Mouse (Mus musculus) hindbrain, embryonic 11.5 days (tissue): ENCODE data around the gene Ccdc33. TPM values are rescaled to one million over a fixed set of nuclear protein-coding genes. Genes with fewer than 3 reads are reported as not detected.

Experiments used
- ATAC-seq: fragments of 200-750 bp; cut with Nextera tagmentation; 2 replicates; pipeline ENCODE4 v1.8.0; 2017; ENCODE audit warnings: mild to moderate bottlenecking, moderate TSS enrichment, moderate library complexity; ENCODE audit not compliant: low FRiP score
- DNase-seq: peaks from one replicate; pipeline ENCODE4 v3.0.0-alpha.2; 2015; ENCODE audit warnings: low spot score
- H3K27ac ChIP-seq: fragments of 300-500 bp; sonication (generic); 2 replicates; pipeline ENCODE4 v1.5.1; 2014; ENCODE audit warnings: mild to moderate bottlenecking, low read depth, low read length
- H3K27me3 ChIP-seq: fragments of 300-500 bp; sonication (generic); 2 replicates; pipeline ENCODE4 v1.6.1; 2014; ENCODE audit warnings: mild to moderate bottlenecking, low read length, moderate library complexity, mixed read lengths; ENCODE audit not compliant: control insufficient read depth, insufficient read depth
- H3K36me3 ChIP-seq: fragments of 300-500 bp; sonication (generic); 2 replicates; pipeline ENCODE4 v1.6.1; 2014; ENCODE audit warnings: mild to moderate bottlenecking, low read length, moderate library complexity, mixed read lengths; ENCODE audit not compliant: control insufficient read depth, insufficient read depth
- H3K4me1 ChIP-seq: fragments of 300-500 bp; sonication (generic); replicated peaks from 2 replicates; pipeline ENCODE4 v1.6.1; 2014; ENCODE audit warnings: low read length, mixed read lengths; ENCODE audit not compliant: control insufficient read depth, insufficient read depth
- H3K4me2 ChIP-seq: fragments of 300-500 bp; sonication (generic); replicated peaks from 2 replicates; pipeline ENCODE4 v1.6.1; 2014; ENCODE audit warnings: mild to moderate bottlenecking, low read depth, low read length
- H3K4me3 ChIP-seq: fragments of 300-500 bp; sonication (generic); 2 replicates; pipeline ENCODE4 v1.5.1; 2014; ENCODE audit warnings: low read depth, low read length
- H3K9ac ChIP-seq: fragments of 300-500 bp; sonication (generic); 2 replicates; pipeline ENCODE4 v1.6.1; 2014; ENCODE audit warnings: low read depth, low read length
- H3K9me3 ChIP-seq: fragments of 300-500 bp; sonication (generic); 2 replicates; pipeline ENCODE4 v1.6.1; 2016; ENCODE audit warnings: low read length; ENCODE audit not compliant: control insufficient read depth
- WGBS: fragments of 180-500 bp; shearing (Covaris S2); extraction: QIAGEN DNeasy Blood & Tissue Kit; methylation state at CpG from one replicate; pipeline ENCODE4 v1.1.7; 2014; 5-methylcytosine and 5-hydroxymethylcytosine counted together
- polyA plus RNA-seq: library from polyadenylated mRNA; unstranded; fragments of >200 nt; fragmentation: Nextera tagmentation; extraction: Ambion mirVana; gene quantifications from 2 replicates; pipeline ENCODE4 v1.2.1, GENCODE M21; 2014

The Ccdc33 gene
- polyA plus RNA-seq, 1 experiment from 2014 or later, result 0.99 TPM

DNA sequence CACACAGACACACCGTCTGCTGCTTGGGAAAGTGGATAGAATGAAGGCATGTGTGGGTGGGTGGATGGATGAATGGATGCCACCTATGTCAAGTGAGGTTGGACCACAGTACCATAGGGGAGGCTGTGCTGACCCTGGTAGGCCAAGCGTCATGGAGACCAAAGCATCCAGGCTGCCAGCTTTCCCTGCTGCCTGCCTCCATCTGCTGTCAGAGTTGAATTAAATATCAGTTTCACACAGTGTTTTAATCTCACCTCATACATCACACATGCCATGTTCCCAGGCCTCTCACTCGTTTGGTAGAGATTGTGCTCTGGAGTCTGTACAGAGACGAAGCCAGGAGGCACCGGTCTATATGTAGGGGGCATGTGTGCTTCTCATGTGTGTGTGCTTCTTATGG lies 7.8 kb downstream of the Ccdc33 start:
- ATAC-seq, result no peak
- Histone ChIP-seq H3K36me3 (no peaks in the 10 kb centered on the region), H3K27ac (no peak overlapping the region; the same call in 1 of the 2 replicates), H3K4me3 (no peak overlapping the region), H3K9ac (no peak overlapping the region), H3K4me2 (no peak overlapping the region), H3K4me1 (peaks cover 28% of the 10 kb centered on the region), H3K27me3 (peaks cover under 1% of the 10 kb centered on the region; the same call in 1 of the 2 replicates), H3K9me3 (no peaks in the 10 kb centered on the region)
- 76% methylated on average over 5 of the region's 5 CpGs for WGBS
- DNase-seq, result no peak

- Histone ChIP-seq H3K4me1 (peaks cover 10% of the 10 kb centered on the region), H3K4me2 (no peak overlapping the region), H3K4me3 (no peak overlapping the region), H3K27me3 (no peaks in the 10 kb centered on the region), H3K9me3 (no peaks in the 10 kb centered on the region), H3K9ac (no peak overlapping the region), H3K27ac (peak overlapping the region; percentile 48; the same call in 1 of the 2 replicates), H3K36me3 (no peaks in the 10 kb centered on the region)
- DNase-seq (no peak), ATAC-seq (no peak)
- WGBS, result 72% methylated on average over 5 of the region's 5 CpGs
Measured at GRCm38 (mm10) chr9:58107494-58107893, 11.1 kb downstream of the Ccdc33 start.

DNA sequence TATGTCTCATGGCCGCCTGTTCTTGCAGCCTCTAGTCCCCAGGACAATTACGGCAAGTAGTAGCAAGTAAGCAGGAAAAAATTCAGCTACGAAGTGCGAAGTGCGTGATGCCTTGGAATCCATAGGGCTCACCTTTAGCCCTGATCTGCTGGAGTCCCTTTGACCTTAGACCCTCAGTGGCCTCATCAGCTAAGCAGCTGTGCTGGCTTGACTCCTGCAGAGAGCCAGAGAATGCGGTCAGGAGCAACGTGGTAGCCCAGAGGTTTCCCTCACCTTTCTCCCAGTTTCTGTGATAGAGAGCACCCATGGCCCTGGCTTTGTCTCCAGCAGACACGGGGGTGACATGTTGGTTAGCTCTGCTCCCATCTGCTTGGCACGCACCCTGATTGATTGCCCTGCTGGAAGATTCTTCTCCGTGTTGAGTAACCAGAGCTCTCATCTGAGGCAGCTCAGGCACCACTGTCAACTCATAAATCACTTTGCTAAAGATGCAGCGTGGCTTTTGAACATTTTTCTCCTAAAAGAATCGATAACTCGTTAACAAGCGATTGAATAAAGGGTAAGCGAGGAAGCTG lies 12.9 kb downstream of the Ccdc33 start:
- Histone ChIP-seq H3K9me3 (no peaks in the 10 kb centered on the region), H3K9ac (no peak overlapping the region), H3K27me3 (no peaks in the 10 kb centered on the region), H3K4me3 (no peak overlapping the region), H3K4me2 (no peak overlapping the region), H3K4me1 (peaks cover 2% of the 10 kb centered on the region; the same call in 1 of the 2 replicates), H3K36me3 (no peaks in the 10 kb centered on the region), H3K27ac (peak overlapping the region; percentile 47)
- WGBS, result 50% methylated on average over 15 of the region's 15 CpGs
- ATAC-seq (no peak), DNase-seq (no peak)

GRCm38 (mm10) chr9:58103647-58104046 lies 15.0 kb downstream of the Ccdc33 start:
- Histone ChIP-seq H3K9me3 (no peaks in the 10 kb centered on the region), H3K9ac (no peak overlapping the region), H3K4me2 (no peak overlapping the region), H3K36me3 (no peaks in the 10 kb centered on the region), H3K27ac (no peak overlapping the region), H3K4me3 (no peak overlapping the region), H3K4me1 (peaks cover 2% of the 10 kb centered on the region; the same call in 1 of the 2 replicates), H3K27me3 (no peaks in the 10 kb centered on the region)
- DNase-seq (no peak), ATAC-seq (no peak)
- WGBS, result 74% methylated on average over 6 of the region's 6 CpGs

DNA sequence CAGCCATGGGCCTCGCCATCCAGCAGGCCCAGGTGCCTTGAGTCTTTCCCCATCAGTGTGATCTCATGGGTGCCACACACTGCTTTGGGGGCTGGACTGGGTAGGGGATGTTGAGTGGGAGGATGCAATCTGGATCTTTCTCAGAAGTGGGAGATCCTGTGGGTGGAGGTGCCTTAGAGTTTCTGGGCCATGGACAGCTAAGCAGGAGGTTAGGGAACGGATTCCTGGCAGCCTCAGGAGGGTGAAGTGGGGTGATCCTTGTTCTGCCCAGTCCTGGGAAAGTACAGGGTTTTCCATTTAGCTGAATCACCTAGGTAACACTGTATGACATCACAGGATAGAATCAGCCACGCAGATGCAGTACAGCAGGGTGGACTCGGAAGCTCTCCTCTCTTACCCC lies 16.6 kb downstream of the Ccdc33 start:
- no peak overlapping the region for H3K4me2 ChIP-seq
- ATAC-seq, result no peak
- no peak for DNase-seq

DNA sequence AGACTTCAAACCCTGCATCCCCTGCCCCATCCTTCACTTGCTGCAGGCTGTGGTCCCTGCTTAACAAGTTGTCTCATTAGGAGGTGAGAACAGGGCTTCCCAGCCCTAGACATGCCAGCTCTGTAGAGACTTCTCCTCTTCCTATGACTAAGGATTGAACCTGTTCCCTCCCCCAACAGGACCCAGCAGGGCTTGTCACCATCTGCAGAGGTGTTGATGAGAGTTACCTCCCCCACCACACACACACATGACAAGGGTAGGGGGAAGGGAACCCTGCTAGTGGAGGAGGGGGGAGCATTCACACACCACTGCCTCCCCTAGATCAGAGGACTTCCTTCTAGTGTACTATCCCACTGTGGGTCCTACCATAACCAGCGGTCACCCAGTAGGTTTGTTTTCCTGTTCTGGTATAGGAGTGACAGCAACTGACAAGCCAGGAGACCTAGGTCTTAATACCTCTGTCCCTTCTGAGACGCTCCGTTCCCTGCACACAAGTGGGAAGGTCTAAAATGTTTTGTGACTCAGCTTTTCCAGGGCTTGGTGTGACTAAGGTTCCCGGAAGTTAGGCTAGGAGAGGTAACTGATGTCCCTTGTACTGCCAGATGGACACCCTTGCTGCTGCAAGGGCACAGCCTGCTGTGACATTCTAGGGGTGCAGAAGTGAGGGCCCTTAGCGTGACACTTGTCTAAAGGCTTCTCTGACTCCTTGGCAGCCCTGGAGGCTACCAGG lies 18.6 kb downstream of the Ccdc33 start:
- H3K27ac ChIP-seq, result no peak overlapping the region
- WGBS, result 70% methylated on average over 5 of the region's 5 CpGs

More for the DNA sequence above, 16.6 kb downstream of the Ccdc33 start:
- Histone ChIP-seq H3K27me3 (no peaks in the 10 kb centered on the region), H3K4me1 (no peaks in the 10 kb centered on the region; the same call in 1 of the 2 replicates), H3K9me3 (no peaks in the 10 kb centered on the region), H3K36me3 (no peaks in the 10 kb centered on the region), H3K27ac (no peak overlapping the region), H3K9ac (no peak overlapping the region), H3K4me3 (no peak overlapping the region)
- 77% methylated on average over 4 of the region's 4 CpGs for WGBS

DNA sequence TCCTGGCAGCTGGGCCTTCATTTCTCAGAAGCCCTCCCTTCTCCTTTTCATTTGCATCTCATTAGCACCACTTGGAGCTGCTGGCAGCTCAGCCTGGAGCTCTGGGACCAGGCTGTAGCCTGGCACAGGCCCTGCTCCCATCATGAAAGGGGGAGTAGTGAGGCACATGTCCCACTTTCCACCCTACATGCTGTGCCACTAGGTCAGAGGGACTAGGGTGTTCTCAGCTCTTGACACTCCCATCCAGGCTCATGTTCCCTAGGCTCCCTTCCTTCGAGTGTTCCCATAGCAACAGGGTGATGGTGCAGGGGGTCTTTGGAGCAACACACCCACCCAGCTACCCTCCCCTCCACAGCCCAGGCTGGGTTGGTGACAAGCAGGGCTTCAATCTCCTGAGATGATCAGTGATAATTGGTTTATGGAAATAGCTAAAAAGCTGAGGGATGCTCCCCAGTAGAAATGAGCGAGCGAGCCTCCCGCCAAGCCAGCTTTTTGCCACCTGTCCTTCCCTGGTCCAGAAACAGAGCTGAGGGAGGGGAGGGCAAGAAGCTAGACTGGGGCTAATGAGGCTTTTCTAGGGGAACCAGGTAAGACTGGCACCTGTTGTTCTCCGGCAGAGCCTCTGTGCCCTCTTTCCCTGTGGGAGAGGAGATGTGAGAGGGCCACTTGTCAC lies 21.9 kb downstream of the Ccdc33 start:
- Histone ChIP-seq H3K27me3 (no peaks in the 10 kb centered on the region), H3K4me2 (no peak overlapping the region), H3K36me3 (no peaks in the 10 kb centered on the region), H3K4me3 (no peak overlapping the region), H3K4me1 (peaks cover 4% of the 10 kb centered on the region), H3K27ac (0 out of 2 replicates have a peak overlapping the region, but pooled peaks have one; percentile 13), H3K9ac (no peak overlapping the region), H3K9me3 (no peaks in the 10 kb centered on the region)
- 56% methylated on average over 5 of the region's 5 CpGs for WGBS
- ATAC-seq, result 0 out of 2 replicates have a peak, but pooled peaks have one; percentile 35
- no peak for DNase-seq

More for the DNA sequence above, 18.6 kb downstream of the Ccdc33 start:
- no peak overlapping the region for H3K9ac ChIP-seq
- no peak overlapping the region for H3K4me3 ChIP-seq
- H3K9me3 ChIP-seq, result no peaks in the 10 kb centered on the region
- H3K36me3 ChIP-seq, result no peaks in the 10 kb centered on the region
- DNase-seq, result no peak
- no peaks in the 10 kb centered on the region for H3K27me3 ChIP-seq
- no peak for ATAC-seq
- H3K4me2 ChIP-seq, result no peak overlapping the region
- peaks cover 4% of the 10 kb centered on the region for H3K4me1 ChIP-seq

DNA sequence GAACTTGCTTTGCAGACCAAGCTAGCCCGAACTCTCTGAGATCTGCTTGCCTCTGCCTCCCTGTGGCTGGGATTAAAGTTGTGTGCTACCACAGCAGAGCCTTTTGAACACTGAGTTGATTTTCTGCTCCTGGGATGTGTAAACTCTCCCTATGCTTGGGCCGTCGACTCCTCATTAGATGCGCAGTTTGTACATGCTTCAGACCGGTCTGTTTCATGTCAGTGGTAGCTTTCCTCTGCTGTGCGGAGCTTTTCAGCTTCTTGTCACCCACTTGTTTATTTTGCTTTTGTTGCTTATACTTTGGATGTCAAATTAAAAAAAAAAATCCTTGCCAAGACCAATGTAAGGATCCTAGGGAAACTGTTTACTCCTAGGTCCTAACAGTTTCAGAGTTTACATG lies 22.6 kb downstream of the Ccdc33 start:
- Histone ChIP-seq H3K9ac (no peak overlapping the region), H3K4me1 (peaks cover 4% of the 10 kb centered on the region), H3K9me3 (no peaks in the 10 kb centered on the region), H3K4me2 (no peak overlapping the region), H3K27me3 (no peaks in the 10 kb centered on the region), H3K36me3 (no peaks in the 10 kb centered on the region), H3K27ac (no peak overlapping the region), H3K4me3 (no peak overlapping the region)
- WGBS, result 88% methylated on average over 6 of the region's 6 CpGs
- ATAC-seq, result no peak
- no peak for DNase-seq
